Mouse (Mus musculus): Measurements from ENCODE around the gene Smad9.

DNA sequence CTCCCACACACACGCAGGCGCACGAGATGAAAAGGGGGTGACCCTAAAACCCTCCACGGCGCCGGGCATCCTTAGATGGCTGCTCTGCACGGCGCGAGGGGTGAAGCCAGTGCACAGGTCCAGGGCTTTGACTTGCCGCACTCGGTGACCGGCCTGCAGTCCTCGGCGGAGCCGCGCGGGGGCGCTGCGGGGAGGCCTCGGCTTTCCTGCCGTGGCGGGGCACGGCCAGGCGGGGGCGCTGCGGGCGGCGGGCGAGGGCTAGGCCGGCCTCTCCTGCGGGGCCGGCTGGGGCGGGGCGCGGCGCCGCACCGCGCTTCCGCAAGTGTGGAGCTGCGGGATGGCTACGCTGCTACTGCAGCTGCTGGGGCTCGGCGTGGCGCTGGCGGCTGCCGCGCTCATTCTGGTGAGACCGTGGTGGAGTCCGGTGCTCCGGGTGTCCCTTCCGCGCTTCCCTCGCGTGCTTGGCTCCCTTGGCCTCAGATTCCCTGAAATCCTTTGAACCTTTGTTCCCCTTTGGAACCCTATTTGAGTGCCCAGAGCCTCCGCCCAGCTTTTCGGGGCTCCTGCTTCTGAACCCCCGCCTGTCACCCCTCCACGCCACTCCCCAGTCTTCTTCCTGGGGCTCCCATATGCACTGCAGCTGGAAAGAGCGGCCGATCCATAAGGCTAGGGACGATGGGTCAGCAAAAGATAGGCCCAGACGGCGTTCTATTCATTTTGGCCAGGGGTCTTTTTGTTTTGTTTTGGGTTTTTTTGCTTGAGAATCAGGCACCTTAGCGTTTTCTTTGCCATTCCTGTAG, 19.9 kb upstream of the Smad9 start, which contains the start of the genes Exosc8 and Alg5:
- TF ChIP-seq CTCF (IDR thresholded peaks at IDR 0.05; ENCODE audit: low read depth, low read length) (peak; percentile 95), TAL1 (conservative IDR thresholded peaks at IDR 0.05; ENCODE audit: low read depth, low read length) (no peak), GATA1 (IDR thresholded peaks at IDR 0.05; ENCODE audit: borderline replicate concordance, low read length) (no peak)
